Mouse (Mus musculus) spleen, adult 2 months (tissue): ENCODE measurements around the gene Gmppb. TPM values are rescaled to one million over a fixed set of nuclear protein-coding genes. Genes with fewer than 3 reads are reported as not detected.
A peak's percentile ranks its signal among the peaks of the same experiment; 100 is the strongest.

Source experiments
- DNase-seq, 2 experiments: peaks; one replicate each; pipeline versions ENCODE4 v3.0.0 to v3.0.0-alpha.2; 2012 to 2021; ENCODE audit warnings: low spot score in 2 of 2, low read depth in 1 of 2
- H3K27ac ChIP-seq: fragments of 200-500 bp; 2 replicates; pipeline ENCODE4 v1.5.1; 2012; ENCODE audit warnings: low read length, inconsistent platforms; ENCODE audit not compliant: insufficient read depth
- H3K27me3 ChIP-seq: fragments of 200-500 bp; 2 replicates; pipeline ENCODE4 v1.6.1; 2012; ENCODE audit warnings: mild to moderate bottlenecking, moderate library complexity, low read length, inconsistent platforms; ENCODE audit not compliant: control insufficient read depth, insufficient read depth
- H3K36me3 ChIP-seq: fragments of 200-500 bp; 2 replicates; pipeline ENCODE4 v1.6.1; 2012; ENCODE audit warnings: mild to moderate bottlenecking, low read length, inconsistent platforms; ENCODE audit not compliant: control insufficient read depth, insufficient read depth
- H3K4me1 ChIP-seq: fragments of 200-500 bp; 2 replicates; pipeline ENCODE4 v1.6.1; 2011; ENCODE audit warnings: inconsistent platforms; ENCODE audit not compliant: control insufficient read depth, insufficient read depth, insufficient read length
- H3K4me3 ChIP-seq: fragments of 200-500 bp; 2 replicates; pipeline ENCODE4 v1.5.1; 2011; ENCODE audit warnings: mild to moderate bottlenecking, inconsistent platforms; ENCODE audit not compliant: insufficient read depth, insufficient read length; ENCODE audit errors: extremely low read depth
- CTCF ChIP-seq: fragments of 200-500 bp; IDR thresholded peaks from 2 replicates; pipeline ENCODE4 v1.5.1; 2011; ENCODE audit warnings: mild to moderate bottlenecking, inconsistent platforms; ENCODE audit not compliant: insufficient read depth, insufficient read length, insufficient replicate concordance; ENCODE audit errors: extremely low read depth
- POLR2A ChIP-seq: fragments of 200-500 bp; IDR thresholded peaks from 2 replicates; pipeline ENCODE4 v1.6.1; 2011; ENCODE audit warnings: low read depth, low read length, inconsistent platforms
- WGBS: fragments of 180-500 bp; shearing (Covaris S2); methylation state at CpG from one replicate; pipeline ENCODE4 v1.1.7; 2018; 5-methylcytosine and 5-hydroxymethylcytosine counted together
- polyA plus RNA-seq: library from polyadenylated mRNA; depleted of rRNA; stranded (reverse); fragments of >200 nt; gene quantifications from 2 replicates; pipeline ENCODE4 v1.2.3, GENCODE M21; 2012

Gene Gmppb
- polyA plus RNA-seq, 1 experiment: 11.6 TPM

- Histone ChIP-seq H3K27me3 (no peaks in the 10 kb centered on the region), H3K4me1 (peaks cover 20% of the 10 kb centered on the region; the same call in 1 of the 2 replicates), H3K36me3 (peaks cover 11% of the 10 kb centered on the region), H3K27ac (peak within 1 kb of the TSS; percentile 58; the same call in 1 of the 2 replicates), H3K4me3 (peak within 1 kb of the TSS; percentile 89)
- WGBS: 80% methylated on average over 5 of the region's 5 CpGs
- no peak for TF ChIP-seq POLR2A
- TF ChIP-seq CTCF: no peak
- DNase-seq: no peak
These were observed 31.1 kb downstream of the Gmppb start, which contains the start of gene Mst1 for GRCm38 (mm10) chr9:108080168-108080567. Mst1 (plus strand) TSS chr9:108080436.

- H3K27me3 ChIP-seq: no peaks in the 10 kb centered on the region
- WGBS: 22% methylated on average over 19 of the region's 19 CpGs
- H3K36me3 ChIP-seq: peaks cover 27% of the 10 kb centered on the region
- DNase-seq: no peak
- peak overlapping the region; percentile 40 for H3K4me3 ChIP-seq
- H3K27ac ChIP-seq: peak overlapping the region; percentile 70
- TF ChIP-seq POLR2A (no peak), CTCF (no peak)
- H3K4me1 ChIP-seq: peaks cover 20% of the 10 kb centered on the region; the same call in 1 of the 2 replicates
These were observed 33.5 kb downstream of the Gmppb start for GRCm38 (mm10) chr9:108082549-108082948.

GRCm38 (mm10) chr9:108082988-108083431 lies 34.0 kb downstream of the Gmppb start, which contains the start of gene Rnf123:
Rnf123 (minus strand) TSS chr9:108083346.
- Histone ChIP-seq H3K27me3 (no peaks in the 10 kb centered on the region), H3K4me3 (peak within 1 kb of the TSS; percentile 40), H3K36me3 (peaks cover 31% of the 10 kb centered on the region), H3K4me1 (peaks cover 16% of the 10 kb centered on the region; the same call in 1 of the 2 replicates), H3K27ac (peak within 1 kb of the TSS; percentile 70)
- 13% methylated on average over 12 of the region's 12 CpGs for WGBS
- no peak for TF ChIP-seq CTCF
- TF ChIP-seq POLR2A: no peak
- DNase-seq: no peak

GRCm38 (mm10) chr9:108083561-108083960 lies 34.5 kb downstream of the Gmppb start:
- H3K4me1 ChIP-seq: peaks cover 13% of the 10 kb centered on the region; the same call in 1 of the 2 replicates
- H3K4me3 ChIP-seq: no peak overlapping the region
- no peak for DNase-seq
- H3K27ac ChIP-seq: peak overlapping the region; percentile 70
- TF ChIP-seq POLR2A: no peak
- no peak for TF ChIP-seq CTCF
- WGBS: 73% methylated on average over 6 of the region's 6 CpGs
- peaks cover 33% of the 10 kb centered on the region for H3K36me3 ChIP-seq
- no peaks in the 10 kb centered on the region for H3K27me3 ChIP-seq

- peaks cover 49% of the 10 kb centered on the region for H3K36me3 ChIP-seq
- no peak overlapping the region for H3K4me3 ChIP-seq
- TF ChIP-seq POLR2A (no peak), CTCF (no peak)
- 95% methylated on average over 4 of the region's 4 CpGs for WGBS
- DNase-seq: no peak
- no peak overlapping the region for H3K27ac ChIP-seq
- no peaks in the 10 kb centered on the region for H3K27me3 ChIP-seq
- H3K4me1 ChIP-seq: peaks cover 9% of the 10 kb centered on the region; the same call in 1 of the 2 replicates
These were observed 36.2 kb downstream of the Gmppb start for GRCm38 (mm10) chr9:108085261-108085660.

GRCm38 (mm10) chr9:108090611-108091120 lies 41.6 kb downstream of the Gmppb start:
- no peak for TF ChIP-seq POLR2A
- TF ChIP-seq CTCF: no peak
- no peak for DNase-seq
- no peaks in the 10 kb centered on the region for H3K27me3 ChIP-seq
- H3K4me1 ChIP-seq: peaks cover 3% of the 10 kb centered on the region; the same call in 1 of the 2 replicates
- H3K36me3 ChIP-seq: peaks cover 60% of the 10 kb centered on the region
- H3K4me3 ChIP-seq: no peak overlapping the region
- no peak overlapping the region for H3K27ac ChIP-seq
- WGBS: 96% methylated on average over 7 of the region's 7 CpGs

- no peak for TF ChIP-seq CTCF
- TF ChIP-seq POLR2A: no peak
- Histone ChIP-seq H3K4me1 (peaks cover 3% of the 10 kb centered on the region; the same call in 1 of the 2 replicates), H3K27me3 (no peaks in the 10 kb centered on the region), H3K36me3 (peaks cover 39% of the 10 kb centered on the region), H3K4me3 (peak overlapping the region; percentile 90), H3K27ac (no peak overlapping the region)
- DNase-seq: no peak
- WGBS: 79% methylated on average over 10 of the region's 10 CpGs
These were observed 44.5 kb downstream of the Gmppb start for GRCm38 (mm10) chr9:108093586-108093985.
